Mouse (Mus musculus) MEL (cell line): ENCODE measurements around the gene BC037034. TPM values are rescaled to one million over a fixed set of nuclear protein-coding genes. Genes with fewer than 3 reads are reported as not detected.
A peak's percentile ranks its signal among the peaks of the same experiment; 100 is the strongest.

Experiments
- DNase-seq: peaks from one replicate; pipeline ENCODE4 v3.0.0; 2011; ENCODE audit warnings: low read depth, low spot score
- H3K27ac ChIP-seq: 2 replicates; pipeline ENCODE4 v1.5.1; 2012; ENCODE audit warnings: low read depth, mild to moderate bottlenecking, control low read depth, low read length, moderate library complexity; ENCODE audit not compliant: control insufficient read depth
- H3K27me3 ChIP-seq, 2 experiments: fragments of 150-350 bp in 1 of 2; sonication (generic) in 1 of 2; 2 replicates each; pipeline ENCODE4 v1.6.1; 2012; ENCODE audit warnings: low read length in 2 of 2, mild to moderate bottlenecking in 2 of 2, improper control_type of control experiment in 1 of 2, moderate library complexity in 1 of 2; ENCODE audit not compliant: insufficient read depth in 2 of 2, control insufficient read depth in 1 of 2
- H3K36me3 ChIP-seq, 2 experiments: 2 replicates each; pipeline ENCODE4 v1.6.1; 2012 to 2014; ENCODE audit warnings: low read length in 2 of 2, improper control_type of control experiment in 1 of 2, inconsistent platforms in 1 of 2, mild to moderate bottlenecking in 1 of 2; ENCODE audit not compliant: insufficient read depth in 2 of 2, control insufficient read depth in 1 of 2
- H3K4me1 ChIP-seq, 2 experiments: fragments of 150-350 bp in 1 of 2; sonication (generic) in 1 of 2; 2 replicates each; pipeline ENCODE4 v1.6.1; 2012; ENCODE audit warnings: low read length in 2 of 2, improper control_type of control experiment in 1 of 2, mild to moderate bottlenecking in 1 of 2; ENCODE audit not compliant: insufficient read depth in 2 of 2, control insufficient read depth in 1 of 2
- H3K4me3 ChIP-seq, 2 experiments: fragments of 150-350 bp in 1 of 2; sonication (generic) in 1 of 2; 2 replicates each; pipeline ENCODE4 v1.5.1; 2012; ENCODE audit warnings: low read depth in 2 of 2, low read length in 2 of 2, mild to moderate bottlenecking in 2 of 2, moderate library complexity in 2 of 2, control low read depth in 1 of 2, improper control_type of control experiment in 1 of 2; ENCODE audit not compliant: control insufficient read depth in 1 of 2, insufficient read depth in 1 of 2
- H3K79me2 ChIP-seq: 2 replicates; pipeline ENCODE4 v1.6.1; 2012; ENCODE audit warnings: mild to moderate bottlenecking, low read length, moderate library complexity; ENCODE audit not compliant: control insufficient read depth, poor library complexity, insufficient read depth
- H3K9ac ChIP-seq: 2 replicates; pipeline ENCODE4 v1.6.1; 2012; ENCODE audit warnings: low read depth, mild to moderate bottlenecking, control low read depth, low read length, moderate library complexity; ENCODE audit not compliant: control insufficient read depth, poor library complexity, severe bottlenecking
- H3K9me3 ChIP-seq: fragments of 150-350 bp; sonication (generic); replicated peaks from 2 replicates; pipeline ENCODE4 v1.6.1; 2012; ENCODE audit warnings: mild to moderate bottlenecking, low read length, improper control_type of control experiment, moderate library complexity; ENCODE audit not compliant: insufficient read depth
- CHD1 ChIP-seq: IDR thresholded peaks from 2 replicates; pipeline ENCODE4 v1.6.1; 2012; ENCODE audit warnings: low read depth, mild to moderate bottlenecking, inconsistent platforms, low read length, improper control_type of control experiment
- CHD2 ChIP-seq: IDR thresholded peaks from 2 replicates; pipeline ENCODE4 v1.6.1; 2011; ENCODE audit warnings: low read length, improper control_type of control experiment
- CTCF ChIP-seq, 3 experiments: IDR thresholded peaks in 2 of 3; conservative IDR thresholded peaks in 1 of 3; 2 replicates each; pipeline ENCODE4 v1.5.1; 2011 to 2012; ENCODE audit warnings: low read length in 3 of 3, low read depth in 2 of 3, mild to moderate bottlenecking in 2 of 3, improper control_type of control experiment in 1 of 3, inconsistent platforms in 1 of 3, mixed read lengths in 1 of 3, moderate library complexity in 1 of 3; ENCODE audit not compliant: control insufficient read depth in 1 of 3, insufficient read depth in 1 of 3, poor library complexity in 1 of 3, severe bottlenecking in 1 of 3
- E2F4 ChIP-seq: IDR thresholded peaks from 2 replicates; pipeline ENCODE4 v1.6.1; 2011; ENCODE audit warnings: low read depth, low read length, improper control_type of control experiment, borderline replicate concordance
- ETS1 ChIP-seq: IDR thresholded peaks from 2 replicates; pipeline ENCODE4 v1.6.1; 2012; ENCODE audit warnings: low read depth, mild to moderate bottlenecking, inconsistent platforms, low read length, improper control_type of control experiment, moderate library complexity
- JUND ChIP-seq: IDR thresholded peaks from 2 replicates; pipeline ENCODE4 v1.6.1; 2011; ENCODE audit warnings: low read depth, mild to moderate bottlenecking, improper control_type of control experiment, low read length
- KAT2A ChIP-seq: conservative IDR thresholded peaks from 2 replicates; pipeline ENCODE4 v1.6.1; 2012; ENCODE audit warnings: low read depth, low read length, improper control_type of control experiment, inconsistent platforms
- MAX ChIP-seq: IDR thresholded peaks from 2 replicates; pipeline ENCODE4 v1.6.1; 2011; ENCODE audit warnings: low read length, improper control_type of control experiment
- NELFE ChIP-seq: IDR thresholded peaks from 2 replicates; pipeline ENCODE4 v1.6.1; 2011; ENCODE audit warnings: low read depth, low read length, improper control_type of control experiment
- POLR2AphosphoS2 ChIP-seq: IDR thresholded peaks from 2 replicates; pipeline ENCODE4 v1.6.1; 2011; ENCODE audit warnings: low read length, improper control_type of control experiment
- POLR2AphosphoS5 ChIP-seq: IDR thresholded peaks from 2 replicates; pipeline ENCODE4 v1.6.1; 2012; ENCODE audit warnings: low read depth, borderline replicate concordance, mild to moderate bottlenecking, inconsistent platforms, low read length, moderate library complexity, mixed read lengths
- RAD21 ChIP-seq: IDR thresholded peaks from 2 replicates; pipeline ENCODE4 v1.6.1; 2011; ENCODE audit warnings: mild to moderate bottlenecking, low read depth, low read length, improper control_type of control experiment
- RCOR1 ChIP-seq: IDR thresholded peaks from 2 replicates; pipeline ENCODE4 v1.6.1; 2012; ENCODE audit warnings: low read depth, mild to moderate bottlenecking, inconsistent platforms, low read length, improper control_type of control experiment
- SIN3A ChIP-seq: IDR thresholded peaks from 2 replicates; pipeline ENCODE4 v1.6.1; 2012; ENCODE audit warnings: low read length, improper control_type of control experiment, inconsistent platforms
- SMC3 ChIP-seq: IDR thresholded peaks from 2 replicates; pipeline ENCODE4 v1.6.1; 2011; ENCODE audit warnings: low read depth, low read length, improper control_type of control experiment
- TBP ChIP-seq: IDR thresholded peaks from 2 replicates; pipeline ENCODE4 v1.8.0; 2011; ENCODE audit warnings: low read depth, low read length, improper control_type of control experiment
- UBTF ChIP-seq: IDR thresholded peaks from 2 replicates; pipeline ENCODE4 v1.6.1; 2012; ENCODE audit warnings: low read depth, mild to moderate bottlenecking, inconsistent platforms, low read length, improper control_type of control experiment, moderate library complexity, borderline replicate concordance; ENCODE audit not compliant: insufficient read depth
- USF1 ChIP-seq: IDR thresholded peaks from 2 replicates; pipeline ENCODE4 v1.6.1; 2014; ENCODE audit warnings: low read depth, mild to moderate bottlenecking, inconsistent platforms, low read length, improper control_type of control experiment, moderate library complexity
- ZKSCAN1 ChIP-seq: IDR thresholded peaks from 2 replicates; pipeline ENCODE4 v1.6.1; 2012; ENCODE audit warnings: low read depth, mild to moderate bottlenecking, inconsistent platforms, low read length, improper control_type of control experiment, moderate library complexity
- ZMIZ1 ChIP-seq: IDR thresholded peaks from 2 replicates; pipeline ENCODE4 v1.6.1; 2012; ENCODE audit warnings: low read depth, mild to moderate bottlenecking, inconsistent platforms, low read length, improper control_type of control experiment, moderate library complexity
- ZNF384 ChIP-seq: IDR thresholded peaks from 2 replicates; pipeline ENCODE4 v1.6.1; 2012; ENCODE audit warnings: low read depth, mild to moderate bottlenecking, inconsistent platforms, low read length, improper control_type of control experiment
- polyA plus RNA-seq, 2 experiments: library from polyadenylated mRNA; stranded (reverse) in 1 of 2; unstranded in 1 of 2; fragments of >175 nt in 1 of 2; fragments of >200 nt in 1 of 2; gene quantifications; 2 replicates each; pipeline versions ENCODE4 v1.2.1 to v1.2.4; 2012; ENCODE audit warnings: low replicate concordance in 2 of 2, low read depth in 1 of 2; ENCODE audit not compliant: insufficient read length in 2 of 2, insufficient read depth in 1 of 2, missing spikeins in 1 of 2
- total RNA-seq: library from RNA; depleted of rRNA; stranded (reverse); fragments of 300-350 nt; gene quantifications from 2 replicates; pipeline ENCODE4 v1.2.3, GENCODE M21; 2012

The BC037034 gene
- total and polyA plus RNA-seq, 3 experiments = 35.6 to 59.1 TPM; not detected in 1

DNA sequence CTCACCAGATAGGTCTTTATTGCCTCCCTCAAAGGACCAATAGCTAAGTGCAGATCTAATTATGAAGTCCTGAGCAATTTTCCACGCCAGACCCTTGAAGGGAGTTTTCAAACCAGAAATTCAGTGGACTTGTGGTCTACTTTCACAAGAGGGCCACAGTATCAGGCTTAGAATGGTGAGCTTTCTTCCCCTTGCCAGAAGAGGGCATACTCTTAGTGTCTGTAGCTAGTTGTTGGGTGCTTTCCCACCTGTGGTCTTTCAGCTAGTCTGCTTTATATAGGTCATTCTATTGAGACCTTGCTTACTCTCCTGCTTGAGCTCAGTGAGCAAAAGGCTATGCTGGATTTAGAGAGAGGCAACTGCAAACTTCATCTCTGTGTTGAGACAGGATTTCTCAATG is 19.7 kb upstream of the BC037034 start:
- Histone ChIP-seq H3K36me3 (no peaks in the 10 kb centered on the region), H3K27me3 (no peaks in the 10 kb centered on the region), H3K9ac (no peak overlapping the region), H3K9me3 (no peaks in the 10 kb centered on the region), H3K27ac (no peak overlapping the region), H3K79me2 (no peaks in the 10 kb centered on the region), H3K4me3 (no peak overlapping the region), H3K4me1 (no peaks in the 10 kb centered on the region)
- TF ChIP-seq CHD2 (no peak), SMC3 (peak; percentile 43), POLR2AphosphoS2 (no peak), RCOR1 (no peak), CTCF (IDR thresholded peaks at IDR 0.05 in 2 of 3, conservative IDR thresholded peaks at IDR 0.05 in 1 of 3; ENCODE audit: control insufficient read depth in 1 of 3, insufficient read depth in 1 of 3, low read depth in 2 of 3, low read length in 3 of 3, poor library complexity in 1 of 3, severe bottlenecking in 1 of 3) (peak in 2 of 3 experiments; percentile 11 to 41; a peak in 2 of 6 replicates), KAT2A (no peak), TBP (no peak), ZMIZ1 (no peak)
- peak; percentile 31 for DNase-seq

DNA sequence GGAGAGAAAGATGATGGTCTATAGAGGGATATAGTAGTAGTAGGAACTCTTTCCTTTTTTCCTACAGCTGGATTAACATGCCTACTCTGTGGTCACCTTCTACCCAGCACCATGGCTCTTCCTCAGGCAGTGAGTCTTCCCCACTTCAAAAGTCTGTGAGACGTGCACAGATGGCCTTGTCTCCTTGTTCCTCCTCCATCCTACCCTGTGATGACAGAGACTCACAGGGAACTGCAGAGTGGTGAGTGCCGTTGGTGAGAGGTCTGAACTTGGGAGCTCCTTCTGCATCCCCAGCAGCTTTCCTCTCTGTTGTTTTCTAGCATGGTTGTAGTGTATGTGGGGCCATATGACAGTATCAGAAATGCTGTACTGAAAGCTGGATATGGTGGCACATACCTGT is 18.0 kb upstream of the BC037034 start:
- H3K27ac ChIP-seq = no peak overlapping the region
- no peak for DNase-seq
- no peak overlapping the region for H3K9ac ChIP-seq
- TF ChIP-seq ETS1 = no peak
- TF ChIP-seq MAX = no peak
- no peaks in the 10 kb centered on the region for H3K36me3 ChIP-seq
- H3K4me3 ChIP-seq = no peak overlapping the region
- H3K9me3 ChIP-seq = no peaks in the 10 kb centered on the region
- no peaks in the 10 kb centered on the region; a peak in 1 of 4 replicates for H3K27me3 ChIP-seq
- H3K4me1 ChIP-seq = no peaks in the 10 kb centered on the region
- H3K79me2 ChIP-seq = no peaks in the 10 kb centered on the region

DNA sequence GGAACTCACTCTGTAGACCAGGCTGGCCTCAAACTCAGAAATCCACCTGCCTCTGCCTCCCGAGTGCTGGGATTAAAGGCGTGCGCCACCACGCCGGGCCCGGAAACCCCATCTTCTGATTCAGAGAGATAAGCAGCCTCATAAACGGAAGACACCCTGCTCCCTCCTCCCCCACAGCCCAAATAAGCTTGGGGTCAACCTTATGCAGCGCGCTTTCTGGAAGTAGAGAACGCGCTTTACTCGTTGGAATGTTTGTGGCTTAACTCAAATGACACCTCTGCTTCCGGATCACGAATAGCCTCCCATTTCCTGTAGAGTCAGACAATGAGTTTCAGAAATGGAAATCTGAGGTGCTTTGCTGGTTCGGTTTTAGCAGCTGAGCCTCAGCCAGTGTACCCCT is 17.0 kb upstream of the BC037034 start:
- no peak overlapping the region for H3K27ac ChIP-seq
- H3K9ac ChIP-seq = no peak overlapping the region
- no peaks in the 10 kb centered on the region for H3K79me2 ChIP-seq
- TF ChIP-seq SMC3 (no peak), RAD21 (no peak), SIN3A (no peak), E2F4 (no peak), NELFE (no peak), ETS1 (no peak), KAT2A (no peak), CHD2 (no peak), MAX (no peak), CTCF (IDR thresholded peaks at IDR 0.05 in 2 of 3, conservative IDR thresholded peaks at IDR 0.05 in 1 of 3; ENCODE audit: control insufficient read depth in 1 of 3, insufficient read depth in 1 of 3, low read depth in 2 of 3, low read length in 3 of 3, poor library complexity in 1 of 3, severe bottlenecking in 1 of 3) (no peak), ZNF384 (no peak), RCOR1 (no peak), ZKSCAN1 (no peak), POLR2AphosphoS5 (no peak), JUND (no peak), CHD1 (no peak), USF1 (no peak), UBTF (no peak)
- no peaks in the 10 kb centered on the region for H3K9me3 ChIP-seq
- no peaks in the 10 kb centered on the region; a peak in 1 of 4 replicates for H3K27me3 ChIP-seq
- H3K4me1 ChIP-seq = no peaks in the 10 kb centered on the region
- DNase-seq = no peak
- H3K4me3 ChIP-seq = no peak overlapping the region
- H3K36me3 ChIP-seq = no peaks in the 10 kb centered on the region
